Mouse (Mus musculus) ES-Bruce4 (cell line): ENCODE measurements around the gene Edem2. TPM values are rescaled to one million over a fixed set of nuclear protein-coding genes. Genes with fewer than 3 reads are reported as not detected.

Experiments
- H3K27ac ChIP-seq: 2 replicates; pipeline ENCODE4 v1.5.1; 2012; ENCODE audit warnings: low read length, inconsistent platforms; ENCODE audit not compliant: insufficient read depth
- H3K27me3 ChIP-seq: 2 replicates; pipeline ENCODE4 v1.6.1; 2012; ENCODE audit warnings: mild to moderate bottlenecking, low read length, inconsistent platforms; ENCODE audit not compliant: control insufficient read depth, poor library complexity, insufficient read depth, severe bottlenecking
- H3K36me3 ChIP-seq: 2 replicates; pipeline ENCODE4 v1.6.1; 2012; ENCODE audit warnings: inconsistent platforms, mild to moderate bottlenecking, low read length, moderate library complexity; ENCODE audit not compliant: control insufficient read depth, poor library complexity, insufficient read depth, severe bottlenecking
- H3K4me1 ChIP-seq: one replicate; pipeline ENCODE4 v1.8.1; 2011; ENCODE audit warnings: low read length; ENCODE audit not compliant: control insufficient read depth, insufficient read depth
- H3K4me3 ChIP-seq: 2 replicates; pipeline ENCODE4 v1.5.1; 2011; ENCODE audit warnings: low read depth, mild to moderate bottlenecking, low read length
- H3K9ac ChIP-seq: 2 replicates; pipeline ENCODE4 v1.6.1; 2012; ENCODE audit warnings: low read depth, mild to moderate bottlenecking, inconsistent platforms; ENCODE audit not compliant: poor library complexity, severe bottlenecking
- H3K9me3 ChIP-seq: replicated peaks from 2 replicates; pipeline ENCODE4 v1.6.1; 2012; ENCODE audit warnings: mild to moderate bottlenecking, low read length, inconsistent platforms; ENCODE audit not compliant: control insufficient read depth, poor library complexity, insufficient read depth, severe bottlenecking
- CTCF ChIP-seq: IDR thresholded peaks from one replicate; pipeline ENCODE4 v1.8.1; 2011; ENCODE audit warnings: low read depth, low read length
- EP300 ChIP-seq: IDR thresholded peaks from 2 replicates; pipeline ENCODE4 v1.6.1; 2011; ENCODE audit warnings: low read depth, low read length; ENCODE audit not compliant: insufficient read depth
- POLR2A ChIP-seq: IDR thresholded peaks from one replicate; pipeline ENCODE4 v1.8.1; 2011; ENCODE audit warnings: low read length; ENCODE audit not compliant: insufficient read depth
- polyA plus RNA-seq: library from polyadenylated mRNA; stranded (reverse); fragments of >200 nt; gene quantifications from 2 replicates; pipeline ENCODE4 v1.2.4, GENCODE M21; 2011; ENCODE audit warnings: low read depth; ENCODE audit not compliant: missing spikeins, insufficient read depth, insufficient read length

Gene Edem2
- polyA plus RNA-seq, 1 experiment, result 21.7 TPM

GRCm38 (mm10) chr2:155689211-155689610 is 40.1 kb downstream of the Edem2 start:
- no peaks in the 10 kb centered on the region for H3K36me3 ChIP-seq
- no peak for TF ChIP-seq EP300
- no peak for TF ChIP-seq CTCF
- no peak for TF ChIP-seq POLR2A
- no peak overlapping the region for H3K4me3 ChIP-seq
- H3K4me1 ChIP-seq, result no peaks in the 10 kb centered on the region
- no peak overlapping the region for H3K9ac ChIP-seq
- no peaks in the 10 kb centered on the region for H3K27me3 ChIP-seq
- H3K9me3 ChIP-seq, result no peaks in the 10 kb centered on the region
- no peak overlapping the region for H3K27ac ChIP-seq

- H3K27me3 ChIP-seq, result no peaks in the 10 kb centered on the region
- H3K4me3 ChIP-seq, result no peak overlapping the region
- no peak overlapping the region for H3K27ac ChIP-seq
- no peaks in the 10 kb centered on the region for H3K9me3 ChIP-seq
- H3K9ac ChIP-seq, result no peak overlapping the region
- H3K36me3 ChIP-seq, result no peaks in the 10 kb centered on the region
- TF ChIP-seq POLR2A, result no peak
- no peak for TF ChIP-seq CTCF
- TF ChIP-seq EP300, result no peak
- H3K4me1 ChIP-seq, result no peaks in the 10 kb centered on the region
These were observed 41.5 kb downstream of the Edem2 start for GRCm38 (mm10) chr2:155687746-155688145.

GRCm38 (mm10) chr2:155686572-155686971 is 42.7 kb downstream of the Edem2 start:
- no peaks in the 10 kb centered on the region for H3K4me1 ChIP-seq
- H3K4me3 ChIP-seq, result no peak overlapping the region
- TF ChIP-seq EP300 (no peak), CTCF (no peak), POLR2A (no peak)
- no peaks in the 10 kb centered on the region for H3K27me3 ChIP-seq
- no peaks in the 10 kb centered on the region for H3K9me3 ChIP-seq
- no peaks in the 10 kb centered on the region for H3K36me3 ChIP-seq
- H3K27ac ChIP-seq, result no peak overlapping the region
- no peak overlapping the region for H3K9ac ChIP-seq

- Histone ChIP-seq H3K36me3 (no peaks in the 10 kb centered on the region), H3K27me3 (no peaks in the 10 kb centered on the region), H3K4me1 (no peaks in the 10 kb centered on the region), H3K4me3 (no peak overlapping the region), H3K9me3 (no peaks in the 10 kb centered on the region), H3K9ac (no peak overlapping the region), H3K27ac (no peak overlapping the region)
- no peak for TF ChIP-seq EP300
- TF ChIP-seq CTCF, result no peak
- no peak for TF ChIP-seq POLR2A
These were observed 45.5 kb downstream of the Edem2 start for GRCm38 (mm10) chr2:155683821-155684220.

GRCm38 (mm10) chr2:155683137-155683536 is 46.1 kb downstream of the Edem2 start:
- Histone ChIP-seq H3K9ac (no peak overlapping the region), H3K27me3 (no peaks in the 10 kb centered on the region), H3K4me1 (no peaks in the 10 kb centered on the region), H3K27ac (no peak overlapping the region), H3K4me3 (no peak overlapping the region), H3K36me3 (no peaks in the 10 kb centered on the region), H3K9me3 (no peaks in the 10 kb centered on the region)
- no peak for TF ChIP-seq POLR2A
- no peak for TF ChIP-seq CTCF
- no peak for TF ChIP-seq EP300

- Histone ChIP-seq H3K36me3 (no peaks in the 10 kb centered on the region), H3K9ac (no peak overlapping the region), H3K4me1 (no peaks in the 10 kb centered on the region), H3K9me3 (no peaks in the 10 kb centered on the region), H3K4me3 (no peak overlapping the region), H3K27me3 (no peaks in the 10 kb centered on the region), H3K27ac (no peak overlapping the region)
- TF ChIP-seq POLR2A (no peak), CTCF (no peak), EP300 (no peak)
These were observed 47.4 kb downstream of the Edem2 start for GRCm38 (mm10) chr2:155681874-155682273.
